Mouse (Mus musculus): Measurements from ENCODE around the gene Olfr693.

DNA sequence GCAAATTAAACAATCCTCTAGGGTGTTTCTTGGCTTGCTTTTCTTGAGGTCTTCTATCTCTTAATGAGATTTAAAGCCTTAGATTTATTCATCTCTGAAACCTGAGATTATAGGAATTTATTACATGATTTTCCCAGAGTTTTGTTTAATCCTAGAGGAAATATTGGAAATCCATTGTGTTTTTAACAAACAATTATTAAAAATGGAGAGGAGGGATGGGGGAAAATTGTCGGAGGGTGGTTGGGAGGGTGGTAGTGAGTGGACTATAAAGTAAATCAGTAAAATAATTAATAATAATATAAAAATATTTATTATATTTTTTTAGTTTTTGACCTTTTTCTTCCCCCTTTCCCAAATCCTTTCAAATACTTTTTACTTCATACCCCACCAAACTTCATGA lies 11.3 kb upstream of the Olfr693 start, which contains the start of gene Olfr694:
- TF ChIP-seq CTCF (IDR thresholded peaks at IDR 0.05; ENCODE audit: low read depth, low read length) (no peak), POLR2A (IDR thresholded peaks at IDR 0.05; ENCODE audit: borderline replicate concordance, low read depth, low read length) (no peak)
